Mouse (Mus musculus) A20 (cell line): ENCODE measurements around the gene Slc39a7.
"Not testable (repeated sequence)": the region's sequence is repeated elsewhere in the genome, so short reads cannot be mapped to it uniquely, and the experiment has no call there.

Source experiments
- DNase-seq: peaks from one replicate; pipeline ENCODE4 v3.0.0-alpha.2; 2011; ENCODE audit warnings: low read depth, low spot score

Slc39a7 gene

DNA sequence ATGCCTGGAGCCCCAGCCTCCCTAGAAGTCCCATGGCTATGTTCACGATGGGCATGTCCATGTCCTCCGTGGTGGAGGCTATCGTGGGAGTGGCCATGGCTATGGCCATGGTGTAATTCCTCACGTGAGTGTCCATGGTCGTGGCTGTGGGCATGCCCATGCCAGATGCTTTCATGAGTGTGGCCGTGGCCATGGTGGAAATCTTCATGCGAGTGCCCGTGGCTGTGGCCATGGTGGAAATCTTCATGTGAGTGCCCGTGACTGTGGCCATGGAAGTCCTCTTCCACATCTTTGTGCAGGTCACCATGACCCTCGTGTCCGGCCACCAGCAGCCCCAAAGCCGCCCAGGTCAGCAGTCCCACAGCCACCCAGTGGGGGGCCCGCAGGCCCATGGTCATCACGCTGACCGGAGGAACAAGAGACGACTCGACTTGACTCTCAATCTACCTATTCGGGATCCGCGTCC, 588 bp downstream of the Slc39a7 start:
- no peak for DNase-seq

DNA sequence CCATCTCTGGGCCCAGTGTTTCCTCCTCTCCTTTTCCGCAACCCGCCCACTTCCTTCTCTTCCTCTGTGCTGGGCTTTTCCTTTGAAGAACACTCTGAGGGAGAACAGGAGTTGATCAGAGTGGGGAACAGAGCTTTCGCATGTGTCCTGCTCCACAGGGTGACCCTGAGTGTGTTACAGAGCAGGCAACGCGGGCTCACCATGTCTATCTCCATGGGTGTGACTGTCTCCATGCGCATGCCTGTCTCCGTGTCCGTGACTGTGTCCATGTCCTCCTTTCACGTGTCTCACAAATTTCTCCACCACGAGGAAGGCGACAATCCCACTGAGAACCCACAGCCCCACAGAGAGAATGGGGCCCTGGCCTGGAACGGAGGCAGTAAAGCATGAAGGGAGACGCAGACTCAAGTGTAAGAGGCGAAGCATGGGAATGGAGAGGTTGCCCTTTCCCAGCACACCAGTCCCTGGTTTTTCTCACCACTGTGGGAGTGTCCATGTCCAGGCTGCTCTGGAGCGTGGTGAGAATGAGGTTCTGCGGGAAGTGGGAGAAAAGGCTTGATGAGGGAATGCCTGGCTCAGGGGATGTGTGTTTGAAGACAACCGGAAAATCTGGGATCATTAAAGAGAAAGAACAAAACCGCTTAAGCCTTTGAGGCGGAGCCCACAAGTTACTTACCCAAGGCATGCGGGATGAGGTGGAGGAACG, 1.4 kb downstream of the Slc39a7 start:
- DNase-seq = no peak

DNA sequence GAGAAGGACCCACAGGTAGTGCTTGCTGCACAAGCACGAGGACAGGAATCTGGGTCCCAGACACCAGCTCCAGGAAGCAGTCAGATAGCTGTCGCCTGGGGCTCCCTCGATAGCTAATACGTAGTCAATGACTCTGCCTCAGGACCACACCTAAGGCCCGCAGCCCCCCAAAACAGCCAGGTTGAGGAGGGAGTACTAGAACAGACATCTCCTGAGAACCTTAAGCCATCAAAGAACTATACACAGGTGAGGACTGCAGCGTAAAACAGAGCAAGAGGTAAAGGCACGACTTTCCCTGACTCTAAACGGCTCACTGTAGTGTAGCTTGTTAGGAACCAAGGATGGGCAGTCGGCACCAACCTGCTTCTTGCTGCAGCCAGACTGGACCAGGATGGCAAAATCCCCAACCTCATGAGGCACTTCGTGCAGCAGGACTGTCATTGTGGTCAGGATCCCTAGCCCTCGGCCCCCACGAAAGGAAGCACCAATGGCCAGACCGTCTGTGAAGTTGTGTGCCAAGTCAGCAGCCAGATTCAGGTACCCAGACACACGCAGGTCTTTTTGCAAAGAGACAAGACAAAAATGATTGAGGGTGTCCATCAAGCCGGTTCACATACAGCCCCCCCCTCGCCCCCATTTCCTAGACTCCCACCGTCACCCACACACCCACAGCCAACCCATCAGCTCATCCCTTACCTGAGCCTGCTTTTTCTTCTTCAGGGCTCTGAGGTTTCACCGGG, 2.2 kb downstream of the Slc39a7 start:
- DNase-seq = no peak

- no peak for DNase-seq
These were observed 2.9 kb downstream of the Slc39a7 start for GRCm38 (mm10) chr17:34028501-34029149.

GRCm38 (mm10) chr17:34027656-34028223, 3.7 kb downstream of the Slc39a7 start, which contains the start of gene H2-Ke6:
TSS of gene H2-Ke6 (minus strand) at chr17:34028060.
- DNase-seq = peak; percentile 98

DNA sequence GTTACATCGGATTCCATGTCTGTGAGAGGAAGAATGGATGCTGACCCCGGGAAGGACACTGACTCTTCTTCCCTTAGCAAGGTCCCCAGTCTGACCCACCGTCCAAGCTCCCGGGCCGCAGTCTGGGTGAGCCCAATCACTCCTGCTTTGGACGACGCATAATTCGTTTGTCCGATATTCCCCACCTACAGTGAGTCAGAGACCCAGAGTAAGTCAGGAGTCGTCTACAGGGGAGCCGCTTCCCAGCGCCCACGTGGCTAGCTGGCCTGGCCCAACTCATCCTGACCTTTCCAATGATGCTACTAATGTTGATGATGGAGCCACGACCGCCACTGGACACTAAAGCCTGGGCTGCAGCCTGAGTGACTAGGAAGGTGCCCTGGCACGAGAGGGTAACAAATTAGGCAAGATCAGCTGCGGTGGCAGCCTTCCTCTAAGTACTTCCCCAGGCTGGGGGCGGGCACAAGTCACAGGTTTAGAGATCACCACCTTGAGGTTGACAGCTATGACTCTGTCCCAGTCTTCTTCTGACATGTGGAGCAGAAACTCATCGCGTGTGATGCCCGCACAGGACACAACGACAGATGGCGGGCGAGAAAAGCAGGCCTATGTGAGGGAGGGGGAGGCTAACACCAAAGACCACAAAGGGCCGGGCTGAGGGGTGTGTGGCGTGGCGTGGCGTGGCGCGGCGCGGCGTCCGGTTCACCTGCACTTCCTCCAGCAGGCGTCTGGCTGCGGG, 4.4 kb downstream of the Slc39a7 start:
- DNase-seq = no peak

DNA sequence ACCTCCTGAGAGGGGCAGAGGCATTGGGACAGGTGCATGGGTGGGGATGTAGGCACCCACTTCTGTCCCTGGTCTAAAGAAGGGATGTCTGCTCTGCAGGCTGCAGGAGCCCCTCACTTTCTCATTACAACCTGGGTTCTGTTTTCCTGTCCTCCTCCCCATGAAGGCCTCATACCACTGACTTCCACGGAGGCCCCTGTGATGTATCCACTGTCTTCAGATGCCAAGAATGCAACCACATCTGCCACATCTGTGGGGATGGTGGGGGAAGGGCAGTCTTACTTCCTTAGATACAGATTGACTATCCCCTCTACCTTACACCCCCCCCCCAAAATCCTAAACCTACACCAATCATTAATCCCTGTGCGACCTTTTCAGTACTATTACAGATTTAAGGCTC, 5.3 kb downstream of the Slc39a7 start:
- no peak for DNase-seq

DNA sequence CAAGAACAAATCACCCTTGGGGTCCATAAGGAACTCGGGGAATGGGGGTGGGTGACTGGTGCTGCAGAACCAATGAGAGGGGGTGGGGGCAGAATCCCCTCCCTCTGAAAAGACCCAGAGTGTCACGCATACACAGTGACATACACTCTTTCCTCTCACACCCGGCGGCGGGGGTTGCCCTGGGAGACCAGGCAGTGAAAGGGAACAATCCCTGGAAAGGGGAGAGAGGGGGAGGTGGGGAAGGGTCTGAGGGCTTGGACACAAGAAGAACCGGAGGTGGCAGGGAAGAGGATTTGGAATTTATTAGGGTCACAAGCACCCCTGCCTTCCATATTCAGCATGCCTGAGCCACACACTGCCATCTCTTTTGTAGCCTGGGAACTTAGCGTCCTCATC, 5.7 kb downstream of the Slc39a7 start:
- no peak for DNase-seq

DNA sequence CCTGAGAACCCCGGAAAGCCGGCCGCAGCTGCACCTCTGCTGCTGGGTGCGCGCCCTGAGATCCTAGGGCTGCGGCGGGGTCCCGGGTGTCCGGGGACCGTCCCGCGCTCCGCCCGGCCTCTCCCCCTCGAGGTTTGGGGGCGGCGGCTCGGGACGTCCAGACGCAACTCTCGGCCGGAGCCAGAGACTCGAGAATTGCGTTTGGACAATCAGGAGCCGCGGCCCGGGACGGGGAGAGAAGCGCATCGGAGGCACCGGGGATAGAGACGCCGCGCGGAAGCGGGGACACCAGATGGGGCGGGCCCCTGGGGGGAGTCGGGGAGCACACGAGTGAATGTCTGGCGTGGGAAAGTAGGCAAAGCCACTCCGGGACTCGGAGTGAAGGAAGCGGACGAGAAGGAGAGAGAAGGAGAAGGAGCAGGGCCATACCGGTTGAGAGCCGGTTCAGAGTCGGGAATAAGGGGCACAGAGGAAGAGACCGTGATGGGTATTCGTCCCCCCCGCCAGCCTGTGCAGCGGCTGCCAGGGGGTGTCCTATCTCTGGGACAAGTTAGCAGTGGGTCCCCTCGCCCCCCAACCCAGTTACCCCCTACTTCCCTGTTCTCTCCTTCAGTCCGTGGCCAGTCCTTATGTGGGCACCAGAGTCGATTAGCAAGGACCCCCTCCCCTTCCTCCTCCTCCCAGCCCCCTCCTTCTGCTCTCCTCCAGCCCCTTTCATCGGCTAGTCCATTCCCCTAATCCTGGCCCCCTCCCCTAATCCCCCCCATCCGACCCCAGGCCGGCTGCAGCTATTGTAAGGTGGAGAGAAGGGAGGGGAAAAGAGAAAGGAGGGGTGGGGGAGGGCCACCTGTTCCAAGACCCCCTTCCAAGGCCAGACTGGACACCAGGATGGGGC, 6.4 kb downstream of the Slc39a7 start:
- DNase-seq = no peak

DNA sequence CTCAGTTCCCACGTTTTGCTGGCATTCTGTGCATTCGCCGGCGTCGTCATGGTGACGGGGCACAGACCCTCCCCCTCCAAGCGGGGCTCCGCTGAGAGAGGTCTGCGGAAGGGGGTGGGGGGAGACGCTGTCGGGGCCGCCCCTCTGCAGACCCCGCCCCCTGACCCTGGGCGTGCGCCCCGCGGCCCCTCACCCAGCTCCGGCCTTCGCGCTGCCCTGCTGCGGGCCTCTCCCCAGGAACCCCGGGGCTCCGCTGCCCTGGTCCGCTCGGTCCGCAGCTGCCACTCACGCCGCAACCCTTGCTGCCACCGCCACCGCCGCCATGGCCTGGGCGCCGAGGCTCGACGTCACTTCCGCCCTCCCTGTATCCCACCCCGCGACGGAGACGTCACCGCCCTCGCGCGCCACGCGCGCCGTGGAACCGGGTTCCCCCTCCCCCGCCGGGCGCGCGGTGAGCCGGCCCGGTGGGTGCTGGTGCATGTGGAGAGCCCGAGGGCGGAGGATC, 7.1 kb downstream of the Slc39a7 start, which contains the start of gene Ring1:
Ring1 (minus strand) TSS at position 364 of the 505 bp plus-strand sequence.
- DNase-seq = peak; percentile 92

- DNase-seq = no peak
These were observed 7.8 kb downstream of the Slc39a7 start for GRCm38 (mm10) chr17:34023678-34024077.

DNA sequence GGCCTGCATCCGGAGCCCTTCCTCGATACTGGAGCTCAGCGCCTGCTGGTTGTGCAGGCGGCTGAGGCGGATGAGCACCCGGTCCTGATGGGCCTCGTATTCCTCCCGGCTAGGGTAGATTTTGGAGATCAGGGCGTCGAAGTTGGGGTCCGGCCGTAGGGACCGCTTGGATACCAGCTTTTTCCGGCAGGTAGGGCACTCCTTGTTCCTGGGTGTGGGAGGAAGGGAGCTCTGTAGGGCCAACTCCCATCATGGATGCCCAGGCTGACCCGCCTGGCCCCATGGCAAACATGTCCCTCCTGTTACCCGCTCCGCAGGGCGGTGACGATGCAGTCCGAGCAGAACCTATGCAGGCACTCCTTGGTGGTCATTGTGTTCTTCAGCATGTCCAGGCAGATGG, 8.5 kb downstream of the Slc39a7 start:
- DNase-seq = no peak

DNA sequence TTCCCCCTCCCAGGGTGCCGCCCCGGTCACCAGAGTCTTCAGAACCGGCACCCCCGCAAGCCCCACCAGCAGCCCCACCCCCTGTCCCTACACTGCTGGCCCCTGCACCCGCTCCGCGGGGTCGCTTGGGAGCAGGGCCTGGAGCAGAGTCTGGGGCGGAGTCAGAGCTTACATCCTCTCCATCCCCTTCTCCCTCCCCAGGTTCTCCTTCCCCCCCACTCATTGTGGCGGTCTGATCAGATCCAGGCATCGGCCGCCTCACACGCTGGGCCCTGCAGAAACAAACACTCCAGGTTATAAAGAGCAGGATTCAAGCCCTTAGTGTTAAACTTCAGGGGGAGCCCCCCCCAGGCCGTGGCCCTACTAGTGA, 9.1 kb downstream of the Slc39a7 start:
- no peak for DNase-seq

- DNase-seq = no peak
These were observed 9.7 kb downstream of the Slc39a7 start for GRCm38 (mm10) chr17:34021539-34022413.

- no peak for DNase-seq
These were observed 18.0 kb downstream of the Slc39a7 start for GRCm38 (mm10) chr17:34013436-34013835.

- no peak for DNase-seq
These were observed 21.3 kb downstream of the Slc39a7 start for GRCm38 (mm10) chr17:34010156-34010555.

GRCm38 (mm10) chr17:34006570-34006969, 24.9 kb downstream of the Slc39a7 start:
- DNase-seq = no peak

- DNase-seq = no peak
These were observed 28.1 kb downstream of the Slc39a7 start for GRCm38 (mm10) chr17:34003426-34003825.

GRCm38 (mm10) chr17:34000796-34001195, 30.7 kb downstream of the Slc39a7 start:
- DNase-seq = not testable (repeated sequence)
